Mouse (Mus musculus) left cerebral cortex, adult 11 months (tissue): Measurements from ENCODE around the gene Mvd.

Experiments used
- DNase-seq: peaks from one replicate; pipeline ENCODE4 v3.0.0; 2022; ENCODE audit warnings: low spot score

Mvd gene

DNA sequence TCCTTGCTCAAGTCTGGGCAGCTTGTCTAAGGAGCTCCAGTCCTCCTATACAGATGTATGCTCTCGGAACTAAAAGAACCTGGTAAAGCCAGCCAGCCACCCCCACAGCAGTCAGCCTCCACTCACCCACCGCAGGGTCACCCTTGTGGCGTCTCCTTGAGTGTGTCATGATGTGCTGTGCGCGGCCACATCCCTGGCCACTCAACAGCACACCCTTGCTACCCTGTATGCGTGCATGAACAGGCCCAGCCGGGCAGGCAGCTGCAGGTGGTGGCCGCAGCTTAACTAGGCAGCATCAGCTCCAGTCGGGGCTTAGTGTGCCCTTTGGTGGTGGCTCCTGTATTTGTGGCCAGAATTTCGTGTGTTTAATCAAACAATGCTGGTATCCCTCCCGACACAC, 13.9 kb upstream of the Mvd start:
- no peak for DNase-seq

DNA sequence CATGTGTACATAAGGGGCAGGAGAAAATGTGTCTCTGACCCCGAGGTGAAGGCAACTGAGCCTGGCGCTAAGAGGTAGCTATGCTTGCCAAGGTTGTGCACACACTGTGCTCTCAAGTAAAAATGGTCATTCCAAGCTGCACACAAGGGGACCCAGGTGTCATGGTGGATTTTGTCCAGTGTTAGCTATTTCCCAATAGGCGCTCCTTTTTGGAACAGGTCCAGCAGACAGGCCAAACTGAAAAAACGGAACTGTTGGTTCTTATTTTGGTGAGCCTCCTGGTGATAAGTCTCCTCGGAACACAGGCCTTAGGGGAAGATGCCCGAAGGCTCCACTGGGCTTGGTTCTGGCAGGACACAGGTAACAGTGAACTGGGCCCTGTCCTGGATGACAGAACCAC, 11.2 kb upstream of the Mvd start:
- DNase-seq = no peak

DNA sequence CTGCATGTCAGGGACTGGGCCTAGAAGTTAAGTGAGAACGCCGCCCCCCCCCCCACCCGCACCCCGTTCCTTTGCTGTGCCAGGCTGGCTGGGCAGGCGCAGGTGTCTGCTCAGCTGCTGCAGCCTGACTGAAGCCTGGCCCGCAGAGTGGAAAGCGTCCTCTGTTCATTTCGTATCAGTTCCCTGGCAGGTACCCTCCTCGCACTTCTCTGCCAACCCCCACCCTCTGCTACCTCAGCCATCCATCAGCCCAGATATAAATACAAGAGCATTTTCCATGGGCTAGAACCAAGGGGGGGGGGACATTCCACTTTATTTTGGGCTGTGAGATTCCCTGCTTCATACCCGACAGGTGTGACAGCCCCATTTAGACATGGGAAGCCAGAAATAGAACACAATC, 8.9 kb upstream of the Mvd start:
- DNase-seq = no peak

DNA sequence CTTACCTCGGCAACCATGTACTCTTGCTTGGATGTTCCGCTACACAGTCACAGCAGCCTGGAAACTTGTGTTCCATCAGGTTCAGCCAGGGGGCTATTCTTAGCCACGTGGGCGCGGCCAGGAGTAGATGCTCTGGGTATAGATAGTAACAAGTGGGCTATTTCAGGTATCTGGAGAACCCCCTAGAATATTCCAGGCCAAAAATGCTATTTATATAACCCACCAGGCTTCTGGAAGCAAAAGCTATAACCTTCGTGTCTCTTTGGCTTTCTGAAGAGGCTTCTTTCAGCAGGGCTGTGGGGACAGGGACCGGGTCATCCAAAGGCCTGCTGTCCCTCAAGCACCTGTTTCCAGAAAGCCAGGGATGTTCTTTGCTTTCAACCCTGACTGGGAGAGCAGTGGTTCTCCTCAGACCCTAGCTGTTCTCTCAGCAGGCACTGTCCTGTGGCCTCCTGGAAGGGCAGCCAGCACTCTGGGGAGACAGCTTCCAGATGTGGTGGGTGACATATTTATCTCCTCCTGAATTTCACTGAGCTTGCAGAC, 8.0 kb upstream of the Mvd start:
- no peak for DNase-seq

DNA sequence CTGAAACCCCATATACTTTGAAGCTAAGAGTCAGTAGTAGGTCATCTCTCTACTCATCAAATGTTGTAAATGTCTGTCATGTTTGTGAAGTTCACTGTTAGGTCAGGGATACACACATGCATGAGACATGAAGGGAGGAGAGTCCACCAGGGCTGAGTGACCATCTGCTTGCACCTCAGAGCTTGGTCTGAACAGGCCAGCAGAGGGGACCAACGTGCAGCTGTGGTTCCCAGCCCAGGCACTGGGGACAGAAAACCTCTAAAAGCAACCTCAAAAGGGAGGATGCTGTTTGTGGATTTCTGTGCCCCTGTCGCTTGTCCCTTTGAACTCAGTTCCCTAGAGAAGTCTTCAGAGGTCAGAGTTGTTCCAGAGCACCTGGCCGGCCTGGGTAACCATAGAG, 2.0 kb upstream of the Mvd start:
- no peak for DNase-seq

DNA sequence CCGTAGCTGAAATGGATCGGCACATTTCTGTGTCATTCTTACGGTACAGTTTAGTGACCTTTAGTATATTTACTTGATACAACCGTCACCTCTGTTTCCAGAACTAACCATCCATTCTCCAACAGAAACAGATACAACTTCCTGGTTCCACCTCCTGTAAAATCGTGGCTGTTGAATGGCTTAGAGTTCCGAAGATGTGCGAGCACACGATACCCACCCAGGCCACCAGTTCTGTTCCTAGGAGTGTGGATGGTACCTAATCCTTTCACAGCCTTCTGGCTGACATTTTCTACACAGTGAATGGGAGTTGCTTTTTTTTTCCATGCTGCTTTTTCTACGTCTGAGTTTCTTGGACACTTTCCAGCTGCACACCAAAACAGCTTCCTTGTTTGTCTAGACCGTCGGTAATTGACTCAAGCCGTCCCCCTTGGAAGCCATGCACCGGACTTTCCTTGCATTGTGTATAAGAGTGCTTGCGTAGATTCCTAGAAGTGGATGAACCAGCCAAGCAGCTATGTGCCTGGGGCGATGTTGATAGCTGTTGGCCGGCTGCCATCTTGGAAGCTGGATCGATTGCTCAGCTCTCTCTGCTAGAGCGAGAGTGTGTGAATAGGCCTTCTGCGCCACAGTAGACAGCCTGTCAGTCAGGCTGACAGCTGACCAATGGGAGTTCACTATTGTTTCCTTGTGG, 981 bp upstream of the Mvd start:
- peak; percentile 74 for DNase-seq

DNA sequence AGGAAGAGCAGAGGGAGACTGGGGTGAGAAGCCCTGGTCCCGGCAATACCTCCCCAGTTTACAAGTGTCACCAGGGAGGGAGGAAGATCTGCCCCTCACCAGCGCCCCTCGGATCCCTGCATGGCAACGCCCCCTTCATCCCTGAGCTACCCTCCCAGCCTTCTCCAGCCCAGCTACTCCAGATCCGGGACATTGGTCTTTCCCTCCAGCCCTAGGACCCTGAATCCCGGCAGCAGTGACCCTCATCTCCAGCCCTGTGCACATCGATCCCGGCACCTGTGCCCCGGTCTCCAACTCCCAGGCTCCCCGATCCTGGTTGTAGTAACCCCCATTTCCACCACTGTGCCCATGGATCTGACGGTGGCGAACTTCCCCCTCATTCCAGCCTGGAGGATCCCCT, 441 bp downstream of the Mvd start:
- no peak for DNase-seq

DNA sequence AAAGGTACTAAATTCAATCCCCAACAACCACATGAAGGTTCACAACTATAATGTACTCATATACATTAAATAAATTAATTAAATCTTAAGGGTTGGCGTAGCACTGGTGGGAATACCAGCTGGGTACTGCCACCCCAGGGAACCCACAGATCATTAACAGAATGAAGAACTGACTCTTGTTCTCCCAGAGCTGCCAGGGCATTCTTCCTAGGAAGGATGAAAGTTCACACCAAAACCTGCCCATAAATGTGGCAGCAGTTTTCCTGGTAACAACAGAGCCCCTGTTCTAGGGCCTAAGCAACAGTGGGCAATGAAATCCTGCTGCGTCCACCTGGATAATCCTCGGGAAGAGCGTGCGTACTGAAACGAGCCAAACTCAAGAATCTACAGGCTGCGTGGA, 866 bp downstream of the Mvd start:
- no peak for DNase-seq

DNA sequence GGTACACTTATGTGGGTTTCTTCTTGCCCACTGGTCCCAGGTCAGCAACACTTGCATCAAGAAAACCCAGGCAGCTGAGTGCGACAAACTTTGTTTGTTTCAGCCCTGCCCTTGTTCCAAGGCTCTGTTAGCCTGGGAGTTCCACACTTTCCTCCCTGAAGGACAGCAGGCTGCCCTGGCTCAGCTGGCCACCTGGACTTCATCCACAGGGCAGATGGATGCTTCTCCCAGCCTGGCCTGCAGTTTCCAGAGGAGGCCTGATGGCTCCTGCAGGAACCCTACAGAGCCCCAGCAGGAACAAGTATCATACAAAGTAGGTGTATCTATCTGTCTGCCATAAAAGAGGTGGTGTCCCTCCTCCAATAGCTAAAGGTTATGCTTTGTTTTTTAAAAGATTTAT, 1.9 kb downstream of the Mvd start:
- DNase-seq = no peak

DNA sequence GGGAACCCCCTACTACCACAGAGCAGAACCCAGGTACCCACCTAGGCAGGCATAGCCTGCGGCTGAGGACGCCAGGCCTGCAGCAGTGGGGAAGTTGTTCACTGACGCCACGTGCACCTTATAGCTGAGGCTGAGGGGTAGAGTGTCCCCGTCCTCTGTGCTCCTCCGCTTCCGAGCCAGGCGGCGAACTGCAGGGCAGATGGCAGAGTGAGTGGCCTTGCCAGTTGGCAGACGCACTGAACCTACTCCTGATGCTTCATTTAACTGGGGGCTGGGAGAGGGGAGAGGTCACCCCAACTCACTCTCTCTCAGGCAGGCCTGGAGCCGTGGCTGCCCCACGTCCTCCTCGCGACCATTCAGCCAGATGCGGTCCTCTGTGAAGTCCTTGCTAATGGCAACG, 3.9 kb downstream of the Mvd start:
- no peak for DNase-seq

DNA sequence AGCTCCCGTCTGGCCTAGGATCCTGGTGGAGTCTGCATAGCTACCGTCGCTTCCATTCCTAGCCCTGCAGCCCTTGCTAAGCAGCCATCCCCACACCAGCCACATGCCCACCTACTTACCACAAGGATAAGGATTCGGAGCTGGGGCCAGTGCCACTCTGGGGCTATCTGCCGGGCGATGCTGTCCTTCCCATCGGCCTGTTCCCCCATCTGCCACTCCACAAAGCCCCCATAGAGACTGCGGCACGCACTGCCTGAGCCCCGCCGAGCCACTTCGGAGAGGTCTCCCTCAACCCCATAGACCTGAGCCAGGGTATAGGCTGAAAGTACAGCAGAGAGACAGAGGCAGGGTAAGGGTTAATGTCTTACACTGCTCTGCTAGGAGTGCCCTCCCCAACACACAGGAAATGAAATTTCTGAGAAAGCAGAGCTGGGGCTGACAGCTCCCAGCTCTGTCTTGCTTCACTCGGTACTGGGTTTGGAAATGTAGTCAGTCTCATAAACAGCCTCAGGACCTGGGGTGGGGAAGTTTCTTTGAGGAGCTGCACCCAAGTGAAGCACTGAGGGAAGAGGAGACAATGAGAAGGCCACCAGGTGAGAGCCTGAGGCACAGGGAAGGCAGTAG, 5.4 kb downstream of the Mvd start:
- no peak for DNase-seq

DNA sequence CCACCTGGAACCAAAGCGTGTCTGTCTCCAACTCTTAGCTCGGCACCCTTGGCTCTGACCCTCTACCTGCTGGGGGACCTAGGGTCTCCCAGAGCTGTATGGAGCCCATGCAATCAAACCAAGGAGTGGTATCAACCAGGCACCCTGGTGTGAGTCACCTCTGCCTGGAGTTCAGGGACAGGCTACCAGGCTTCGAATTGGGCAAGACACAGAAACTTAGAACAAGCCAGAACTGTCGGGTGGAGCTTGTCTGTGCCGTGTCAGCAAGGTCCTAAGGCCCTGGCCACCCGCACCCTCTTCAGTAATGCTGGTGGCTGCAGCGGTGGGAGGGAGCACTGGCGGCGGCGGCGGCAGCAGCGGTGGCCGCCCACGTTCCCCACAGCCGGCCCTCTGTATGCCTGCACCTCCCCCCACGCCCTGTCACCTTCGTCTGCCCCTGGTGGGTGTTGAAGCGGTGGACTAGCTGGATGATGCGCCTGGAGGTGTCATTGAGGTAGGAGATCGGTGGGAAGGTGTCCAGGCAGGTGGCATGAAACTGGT, 6.6 kb downstream of the Mvd start:
- no peak for DNase-seq

DNA sequence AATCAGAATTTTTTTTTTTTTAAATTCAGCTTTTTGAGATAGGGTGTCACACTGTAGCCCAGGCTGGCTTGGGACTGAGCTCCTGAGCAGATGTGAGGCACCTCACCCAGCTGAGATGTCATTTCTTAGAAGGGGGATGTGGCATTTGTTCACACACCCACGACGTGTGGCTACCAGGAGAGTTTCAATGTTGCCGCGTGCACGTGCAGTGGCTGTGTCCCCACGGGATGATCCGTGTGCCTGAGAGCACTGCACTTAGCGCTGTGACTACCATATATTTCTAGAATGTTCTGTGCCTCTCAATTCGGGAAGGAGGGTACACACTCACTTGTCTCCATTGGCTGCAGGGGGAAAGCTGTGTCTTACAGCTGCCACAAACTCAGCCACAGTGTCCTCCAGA, 7.1 kb downstream of the Mvd start:
- DNase-seq = no peak

DNA sequence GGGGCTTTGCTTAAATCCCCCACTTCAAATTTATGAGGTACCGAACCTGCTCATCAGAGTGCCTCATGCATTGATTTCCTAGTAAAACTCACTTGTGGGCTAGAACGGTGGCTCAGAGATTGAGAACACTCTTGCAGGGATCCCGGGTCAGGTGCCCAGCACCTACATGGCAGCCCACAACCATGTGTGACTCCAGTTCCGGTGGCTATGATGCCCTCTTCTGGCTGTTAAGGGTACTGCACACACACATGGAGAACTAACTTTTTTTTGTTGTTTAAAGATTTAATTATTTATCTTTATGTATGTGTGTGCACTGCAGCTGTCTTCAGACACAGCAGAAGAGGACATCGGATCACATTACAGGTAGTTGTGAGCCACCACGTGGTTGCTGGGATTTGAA, 7.8 kb downstream of the Mvd start:
- DNase-seq = no peak

DNA sequence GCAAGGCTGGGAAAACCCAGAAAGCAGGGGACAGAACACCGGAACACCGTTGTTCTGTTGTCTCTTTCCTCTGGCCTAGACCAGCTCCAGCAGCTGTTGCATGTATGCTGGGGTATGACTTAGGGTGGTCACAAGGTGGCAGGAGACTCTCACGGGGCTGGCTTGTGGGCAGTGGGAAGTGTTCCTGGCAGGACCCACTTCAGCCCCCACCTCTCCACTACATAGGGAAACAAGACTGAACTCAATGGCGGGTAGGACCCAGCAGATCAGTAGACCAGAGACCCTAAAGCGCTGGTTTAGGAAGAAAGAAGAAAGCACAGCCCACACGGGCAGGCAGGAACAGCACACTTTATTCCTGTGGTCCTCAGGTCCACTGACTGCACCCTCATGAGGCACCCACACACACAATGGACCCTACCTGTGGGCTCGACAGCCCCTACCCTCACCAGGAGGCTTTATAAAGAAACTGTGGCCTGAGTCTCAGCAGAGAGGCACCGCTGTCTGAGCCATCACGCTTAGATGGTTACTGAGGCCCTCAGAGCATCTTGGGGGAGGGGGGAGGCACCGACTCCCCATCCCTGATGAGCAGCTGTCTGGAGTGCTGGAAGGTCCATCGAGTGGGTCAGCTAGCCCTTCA, 9.8 kb downstream of the Mvd start:
- no peak for DNase-seq

DNA sequence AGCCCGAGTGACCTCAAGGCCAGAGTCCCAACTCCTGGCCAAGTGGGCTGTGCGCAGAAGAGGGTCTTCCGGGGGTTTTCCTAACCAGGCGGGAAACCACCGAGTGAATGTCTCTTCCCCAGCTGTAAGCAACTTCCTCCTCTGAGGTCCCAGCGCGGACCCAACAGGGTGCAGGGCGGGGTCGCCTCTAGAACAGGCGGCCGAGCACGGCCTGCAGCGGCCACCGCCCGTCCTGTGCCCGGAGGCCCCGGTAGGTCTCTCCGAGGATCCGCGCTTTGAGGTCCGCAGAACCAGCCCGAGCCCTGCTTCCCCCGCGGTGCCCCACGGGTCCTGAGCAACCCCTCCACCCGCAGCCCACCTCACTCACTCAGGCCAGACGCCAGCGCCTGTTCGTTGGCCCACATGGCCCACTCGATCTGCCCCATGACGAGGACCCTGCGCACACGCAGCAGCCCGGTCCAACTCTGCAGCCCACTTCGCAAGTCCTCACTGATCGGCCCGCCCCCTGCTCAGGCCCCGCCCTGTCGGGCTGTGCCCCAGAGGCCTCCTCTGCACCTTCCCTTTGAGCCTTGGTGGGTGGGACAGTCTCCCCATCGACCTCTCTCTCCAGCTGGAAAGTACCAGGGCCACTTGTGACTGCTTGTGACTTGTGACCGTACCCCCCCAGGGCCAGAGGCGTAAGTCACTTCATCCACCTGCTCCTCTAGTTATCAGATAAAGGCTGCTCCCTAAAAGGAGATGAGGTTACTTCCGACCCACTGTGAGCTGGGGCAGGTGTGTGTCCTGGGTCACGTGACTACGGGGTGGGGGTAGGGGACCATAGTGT, 10.6 kb downstream of the Mvd start, which contains the start of gene Cyba:
Gene Cyba, minus strand, starts transcription at position 488 of the 826 bp plus-strand sequence.
- no peak for DNase-seq

DNA sequence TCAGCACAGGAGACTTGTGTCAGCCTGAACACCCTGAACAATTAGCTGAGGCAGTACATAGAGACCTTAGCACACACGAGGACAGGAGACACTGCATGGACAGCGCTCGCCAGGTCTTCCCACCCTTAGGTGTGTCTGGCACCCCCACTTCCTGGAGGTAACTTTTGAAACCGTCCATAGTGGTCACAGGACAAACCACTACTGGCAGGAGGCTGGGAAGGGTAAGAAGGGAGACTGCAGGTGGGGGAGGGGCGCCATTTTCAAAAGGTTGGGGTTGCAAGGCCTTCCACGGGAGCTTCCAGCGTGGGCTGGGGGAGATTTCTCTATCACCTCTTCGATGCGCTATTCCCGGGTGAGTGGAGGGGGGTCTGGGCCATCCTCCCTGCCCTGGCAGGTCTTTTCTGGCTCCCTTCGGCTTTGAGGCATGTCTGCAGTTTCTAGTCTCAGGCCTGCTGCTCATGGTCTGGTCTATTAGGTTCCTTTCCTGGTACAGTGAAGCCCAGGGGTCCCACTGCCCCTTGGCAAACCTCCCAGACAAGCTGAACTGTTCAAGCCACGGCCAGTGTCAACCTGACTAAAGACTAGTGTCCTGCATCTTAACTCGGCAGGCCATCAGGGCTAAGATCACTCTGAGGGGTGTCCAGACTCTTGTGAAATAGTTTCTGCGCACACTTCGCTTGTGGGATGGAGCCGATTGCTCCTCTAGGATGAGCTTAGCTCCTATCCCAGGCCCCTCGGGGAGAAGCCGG, 11.4 kb downstream of the Mvd start:
- no peak for DNase-seq

DNA sequence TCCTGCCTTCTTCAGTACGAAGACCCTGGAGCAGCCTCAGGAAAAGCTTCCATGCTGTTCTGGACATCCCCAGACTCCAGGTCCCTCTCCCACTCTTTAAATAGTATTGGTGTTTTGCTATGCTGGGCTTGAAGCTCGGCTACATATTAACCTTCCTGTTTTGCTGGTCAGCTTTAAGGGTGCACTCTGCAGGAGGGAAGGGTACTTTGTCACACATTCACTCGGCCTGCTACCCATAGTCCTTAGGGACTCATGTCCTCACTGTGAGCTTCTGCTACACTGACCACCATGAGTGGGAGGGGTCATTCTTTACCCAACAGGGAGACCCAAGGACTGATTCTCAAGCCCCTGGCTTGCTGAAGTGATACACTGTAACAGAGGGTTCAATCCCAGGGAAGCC, 12.6 kb downstream of the Mvd start:
- no peak for DNase-seq

DNA sequence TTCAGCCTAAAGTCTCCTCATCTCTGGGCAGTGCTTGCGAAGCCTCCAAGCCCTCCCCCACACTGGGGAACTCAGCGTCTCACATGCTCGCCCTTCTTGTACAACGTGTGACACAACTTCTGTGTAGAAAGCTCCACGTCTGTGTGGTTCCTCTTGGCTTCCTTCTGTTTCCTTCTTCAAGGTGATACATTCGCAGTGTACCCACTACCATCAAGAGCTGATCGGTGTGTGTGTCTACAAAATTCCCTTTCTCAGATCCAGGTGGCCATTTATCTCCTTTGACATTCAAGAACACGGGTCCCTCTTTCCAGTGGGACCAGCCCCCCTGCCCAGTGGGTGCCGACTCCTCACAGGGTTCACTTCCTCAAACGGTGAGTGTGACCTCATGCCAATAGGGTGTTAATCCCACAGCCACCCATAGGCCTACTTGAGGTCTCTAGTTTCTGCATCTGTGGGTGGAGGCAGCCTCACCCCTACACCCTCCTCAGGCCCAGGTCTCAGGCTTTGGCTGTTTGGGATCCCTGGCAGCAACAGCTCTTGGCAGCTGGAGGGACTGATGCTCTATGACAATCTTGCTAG, 13.1 kb downstream of the Mvd start:
- DNase-seq = no peak

DNA sequence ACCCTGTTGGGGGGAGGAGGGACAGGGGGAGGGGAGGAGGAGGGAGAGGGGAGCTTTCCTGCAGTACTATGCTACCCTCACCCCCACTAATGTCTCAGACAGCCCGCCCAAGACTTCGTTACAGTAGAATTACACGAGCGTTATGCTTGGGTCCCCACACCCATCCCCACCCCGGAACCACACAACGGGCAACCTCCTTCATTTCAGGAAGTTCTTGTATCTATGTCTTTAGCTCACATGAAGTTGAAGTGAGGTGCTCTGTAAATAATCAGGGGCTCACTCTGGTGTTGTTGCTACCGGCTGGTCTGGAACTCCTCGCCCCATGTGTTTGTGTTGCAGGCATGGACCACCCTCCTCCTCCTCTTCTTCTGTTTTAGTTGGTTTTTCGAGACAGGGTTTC, 15.1 kb downstream of the Mvd start:
- DNase-seq = no peak

DNA sequence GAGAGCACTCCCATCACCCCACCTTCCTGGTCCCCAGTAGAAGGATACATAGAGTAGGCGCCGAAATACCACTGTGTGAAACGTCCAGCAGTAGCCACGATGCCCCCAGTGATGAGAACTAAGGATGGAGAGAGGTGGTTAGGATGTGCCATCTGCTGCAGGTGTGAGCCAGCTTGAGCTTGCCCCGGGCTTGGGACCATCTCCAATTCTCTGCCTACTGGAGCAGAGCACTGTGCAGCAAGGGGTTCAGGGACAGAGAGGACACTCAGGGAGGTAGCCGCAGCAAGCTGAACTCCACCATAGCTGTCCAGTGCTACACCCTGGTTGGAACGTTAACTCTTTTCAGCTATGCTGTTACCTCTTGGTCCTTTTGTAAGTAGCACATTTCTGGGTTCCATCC, 15.6 kb downstream of the Mvd start:
- DNase-seq = no peak
